Mouse (Mus musculus) liver, adult 2 months (tissue): ENCODE measurements around the gene Fmo2. TPM values are rescaled to one million over a fixed set of nuclear protein-coding genes. Genes with fewer than 3 reads are reported as not detected.

Source experiments
- DNase-seq: peaks from one replicate; pipeline ENCODE4 v3.0.0-alpha.2; 2011; ENCODE audit warnings: low read depth, low spot score; ENCODE audit errors: extremely low read depth
- H3K27ac ChIP-seq: fragments of 200-500 bp; replicated peaks from 2 replicates; pipeline ENCODE4 v1.5.1; 2012; ENCODE audit warnings: low read depth, mild to moderate bottlenecking, control low read depth, inconsistent platforms, low read length; ENCODE audit not compliant: insufficient read depth
- H3K27me3 ChIP-seq: fragments of 200-500 bp; 2 replicates; pipeline ENCODE4 v1.6.1; 2012; ENCODE audit warnings: mild to moderate bottlenecking, moderate library complexity, low read length, inconsistent platforms; ENCODE audit not compliant: control insufficient read depth, insufficient read depth
- H3K36me3 ChIP-seq: fragments of 200-500 bp; 2 replicates; pipeline ENCODE4 v1.6.1; 2012; ENCODE audit warnings: low read length, inconsistent platforms; ENCODE audit not compliant: control insufficient read depth, insufficient read depth
- H3K4me1 ChIP-seq: fragments of 200-500 bp; 2 replicates; pipeline ENCODE4 v1.6.1; 2011; ENCODE audit warnings: low read length; ENCODE audit not compliant: control insufficient read depth, insufficient read depth
- H3K4me3 ChIP-seq: fragments of 200-500 bp; 2 replicates; pipeline ENCODE4 v1.5.1; 2011; ENCODE audit warnings: low read depth, mild to moderate bottlenecking, control low read depth, low read length, moderate library complexity; ENCODE audit not compliant: insufficient read depth
- H3K79me2 ChIP-seq: fragments of 200-500 bp; 2 replicates; pipeline ENCODE4 v1.6.1; 2012; ENCODE audit warnings: inconsistent platforms, mild to moderate bottlenecking, low read length, moderate library complexity; ENCODE audit not compliant: control insufficient read depth, insufficient read depth
- H3K9ac ChIP-seq: fragments of 200-500 bp; 2 replicates; pipeline ENCODE4 v1.6.1; 2012; ENCODE audit warnings: low read depth, mild to moderate bottlenecking, control low read depth, inconsistent platforms, low read length
- CTCF ChIP-seq: fragments of 200-500 bp; IDR thresholded peaks from 2 replicates; pipeline ENCODE4 v1.5.1; 2011; ENCODE audit warnings: low read depth, low read length, control low read depth
- POLR2A ChIP-seq: fragments of 200-500 bp; IDR thresholded peaks from 2 replicates; pipeline ENCODE4 v1.6.1; 2011; ENCODE audit warnings: low read length, control low read depth; ENCODE audit not compliant: insufficient read depth; ENCODE audit errors: extremely low read depth
- WGBS: fragments of 180-500 bp; shearing (Covaris S2); methylation state at CpG from one replicate; pipeline ENCODE4 v1.1.7; 2018; 5-methylcytosine and 5-hydroxymethylcytosine counted together
- polyA plus RNA-seq: library from polyadenylated mRNA; depleted of rRNA; stranded (reverse); fragments of >200 nt; gene quantifications from 2 replicates; pipeline ENCODE4 v1.2.3, GENCODE M21; 2012; rRNA removed
- total RNA-seq: library from RNA; depleted of rRNA; stranded (reverse); fragments of >200 nt; gene quantifications from 2 replicates; pipeline ENCODE4 v1.2.3, GENCODE M21; 2014; rRNA removed

Fmo2 gene
- 49.1 and 52.6 TPM in 2 replicates for total RNA-seq
- polyA plus RNA-seq = 7.8 and 10.4 TPM in 2 replicates

- peak within 1 kb of the TSS; percentile 75 for H3K9ac ChIP-seq
- H3K27ac ChIP-seq = peak within 1 kb of the TSS; percentile 97
- WGBS = 16% methylated on average over 14 of the region's 14 CpGs
- peak; percentile 94 for DNase-seq
- no peaks in the 10 kb centered on the region for H3K27me3 ChIP-seq
- peak within 1 kb of the TSS; percentile 55 for H3K4me3 ChIP-seq
- H3K4me1 ChIP-seq = peaks cover 5% of the 10 kb centered on the region
- H3K79me2 ChIP-seq = no peaks in the 10 kb centered on the region
- no peaks in the 10 kb centered on the region for H3K36me3 ChIP-seq
- TF ChIP-seq POLR2A = no peak
- TF ChIP-seq CTCF = no peak
These were observed at the start of gene Fmo2 for GRCm38 (mm10) chr1:162897838-162898811. Gene Fmo2 (minus strand): TSS chr1:162898726.

- Histone ChIP-seq H3K4me3 (no peak overlapping the region), H3K36me3 (no peaks in the 10 kb centered on the region)
- 94% methylated on average over 6 of the region's 6 CpGs for WGBS
These were observed 49.4 kb upstream of the Fmo2 start for GRCm38 (mm10) chr1:162947934-162948333.

GRCm38 (mm10) chr1:162946837-162947558 is 48.5 kb upstream of the Fmo2 start:
- Histone ChIP-seq H3K4me3 (no peak overlapping the region), H3K9ac (no peak overlapping the region), H3K27ac (no peak overlapping the region), H3K4me1 (no peaks in the 10 kb centered on the region), H3K36me3 (no peaks in the 10 kb centered on the region), H3K79me2 (no peaks in the 10 kb centered on the region), H3K27me3 (no peaks in the 10 kb centered on the region)
- no peak for TF ChIP-seq POLR2A
- DNase-seq = no peak
- 76% methylated on average over 4 of the region's 4 CpGs for WGBS

More at GRCm38 (mm10) chr1:162947934-162948333, 49.4 kb upstream of the Fmo2 start:
- Histone ChIP-seq H3K79me2 (no peaks in the 10 kb centered on the region), H3K4me1 (no peaks in the 10 kb centered on the region), H3K27me3 (no peaks in the 10 kb centered on the region), H3K27ac (no peak overlapping the region), H3K9ac (no peak overlapping the region)
- DNase-seq = no peak
- no peak for TF ChIP-seq CTCF
- no peak for TF ChIP-seq POLR2A

GRCm38 (mm10) chr1:162943700-162944099 is 45.2 kb upstream of the Fmo2 start:
- Histone ChIP-seq H3K4me1 (no peaks in the 10 kb centered on the region), H3K27ac (no peak overlapping the region), H3K4me3 (no peak overlapping the region), H3K36me3 (no peaks in the 10 kb centered on the region), H3K9ac (no peak overlapping the region), H3K27me3 (no peaks in the 10 kb centered on the region), H3K79me2 (no peaks in the 10 kb centered on the region)
- 70% methylated on average over 6 of the region's 6 CpGs for WGBS
- TF ChIP-seq CTCF = no peak
- TF ChIP-seq POLR2A = no peak
- DNase-seq = no peak

GRCm38 (mm10) chr1:162938696-162939351 is 40.3 kb upstream of the Fmo2 start:
- WGBS = 70% methylated on average over 4 of the region's 4 CpGs
- H3K27ac ChIP-seq = no peak overlapping the region

More at GRCm38 (mm10) chr1:162938696-162939351, 40.3 kb upstream of the Fmo2 start:
- no peak overlapping the region for H3K9ac ChIP-seq
- no peaks in the 10 kb centered on the region for H3K36me3 ChIP-seq
- no peaks in the 10 kb centered on the region for H3K4me1 ChIP-seq
- no peaks in the 10 kb centered on the region for H3K27me3 ChIP-seq
- DNase-seq = no peak
- no peak overlapping the region for H3K4me3 ChIP-seq
- H3K79me2 ChIP-seq = no peaks in the 10 kb centered on the region
- TF ChIP-seq CTCF = no peak
- no peak for TF ChIP-seq POLR2A
